Mouse (Mus musculus): ENCODE results near the gene Kiss1r.
A peak's percentile ranks its signal among the peaks of the same experiment; 100 is the strongest.
"Not testable (repeated sequence)": the region's sequence is repeated elsewhere in the genome, so short reads cannot be mapped to it uniquely, and the experiment has no call there.

Kiss1r gene

GRCm38 (mm10) chr10:79916808-79917531 lies at the start of gene Kiss1r:
TSS of gene Kiss1r (plus strand) at chr10:79916971.
- DNase-seq, result peak; percentile 78 to 92

GRCm38 (mm10) chr10:79871845-79872244 lies 44.9 kb upstream of the Kiss1r start:
- DNase-seq, result no peak

DNA sequence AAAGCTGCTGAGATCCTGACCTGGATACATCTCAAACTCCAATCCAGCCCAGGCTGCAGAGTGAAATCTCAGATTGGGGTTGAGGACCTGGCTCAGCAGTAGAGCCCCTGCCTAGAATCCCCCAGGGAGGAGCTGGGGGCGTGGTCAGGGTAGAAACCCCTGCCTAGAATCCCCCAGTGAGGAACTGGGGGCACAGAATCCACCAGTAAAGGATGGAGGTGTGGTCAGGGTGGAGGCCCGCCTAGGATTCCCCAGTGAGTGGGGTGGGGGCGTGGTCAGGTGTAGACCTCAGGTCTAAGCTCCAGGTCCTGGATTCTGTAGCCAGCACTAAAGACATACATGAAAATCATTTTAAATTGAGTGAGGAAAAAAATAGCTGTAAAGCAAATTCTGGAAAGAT lies 43.9 kb upstream of the Kiss1r start:
- DNase-seq, result no peak

DNA sequence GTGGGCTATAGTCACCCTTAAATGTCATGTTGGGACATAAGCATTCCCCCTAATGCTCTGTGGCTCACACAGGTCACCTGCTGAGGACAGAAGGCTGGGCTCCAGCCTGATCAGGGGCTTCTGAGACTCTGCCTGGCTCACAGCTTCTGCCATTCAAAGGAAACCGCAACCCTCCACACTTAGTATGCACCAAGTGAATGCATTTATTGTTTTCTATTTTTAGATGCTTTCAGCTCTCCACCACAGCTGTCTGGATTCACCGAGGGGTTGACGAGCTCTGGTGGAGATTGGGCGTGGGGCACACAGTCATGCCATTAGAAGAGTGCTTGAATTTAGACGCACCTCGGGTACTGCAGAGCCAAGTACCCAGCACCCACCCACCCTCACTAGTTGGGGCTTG lies 43.5 kb upstream of the Kiss1r start:
- DNase-seq, result no peak

GRCm38 (mm10) chr10:79873715-79874289 lies 43.0 kb upstream of the Kiss1r start:
- DNase-seq, result no peak

DNA sequence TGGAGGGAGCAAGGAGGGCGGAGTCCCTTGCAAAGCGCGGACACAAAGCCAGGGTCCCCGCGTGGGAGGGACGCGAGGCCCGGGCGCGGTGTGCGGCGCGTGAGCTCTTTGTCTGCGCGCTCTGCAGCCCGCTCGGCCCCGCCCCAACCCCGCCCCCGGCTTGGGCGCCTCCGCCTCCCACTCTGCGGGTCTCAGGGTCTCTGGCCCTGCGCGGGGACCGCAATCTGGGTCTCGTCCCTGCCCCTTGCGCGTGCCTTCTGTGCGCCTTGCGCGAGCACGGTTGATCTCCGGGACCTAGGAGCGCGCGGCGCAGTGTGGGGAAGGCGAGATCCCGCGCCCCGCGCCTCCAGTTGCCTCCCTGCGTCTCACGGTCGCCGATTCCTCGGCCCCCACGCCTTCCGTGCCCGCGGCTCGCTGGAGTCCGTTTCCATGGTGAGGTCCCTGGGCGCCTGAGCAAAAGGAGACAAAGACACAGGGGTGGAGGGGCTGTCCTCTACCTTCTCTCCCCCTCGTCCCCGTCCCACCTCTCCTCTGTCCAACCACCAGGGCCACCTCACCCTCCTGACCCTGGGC lies 42.4 kb upstream of the Kiss1r start, which contains the start of the genes Prtn3 and Plppr3:
Gene Prtn3 (plus strand): TSS at position 187 of the 573 bp plus-strand sequence.
Gene Plppr3 (minus strand): TSS at position 345 of the 573 bp plus-strand sequence.
- no peak for DNase-seq

- DNase-seq, result peak in 1 of 2 experiments; percentile 49
These were observed 39.6 kb upstream of the Kiss1r start for GRCm38 (mm10) chr10:79877174-79877573.

DNA sequence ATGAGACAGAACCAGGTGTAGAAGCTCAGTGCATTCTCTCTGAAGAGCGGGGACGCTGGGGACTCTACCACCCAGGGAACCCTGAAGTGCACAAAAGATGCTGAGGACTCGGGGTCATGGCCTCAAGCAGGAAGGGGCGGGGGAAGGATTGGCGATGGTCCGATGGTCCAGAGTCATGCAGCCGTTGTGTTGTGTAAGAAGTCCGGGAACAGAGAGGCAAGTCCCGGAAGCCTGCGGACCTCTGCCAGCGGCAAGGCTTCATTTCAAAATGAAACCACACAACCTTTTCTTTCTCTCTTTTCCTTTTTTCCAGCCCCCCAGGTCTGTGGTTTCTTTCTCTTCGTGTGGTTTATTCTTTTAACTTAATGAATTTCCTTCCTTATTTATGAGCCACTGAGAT lies 39.0 kb upstream of the Kiss1r start:
- no peak for DNase-seq

- DNase-seq, result no peak
These were observed 37.2 kb upstream of the Kiss1r start for GRCm38 (mm10) chr10:79879527-79879926.

DNA sequence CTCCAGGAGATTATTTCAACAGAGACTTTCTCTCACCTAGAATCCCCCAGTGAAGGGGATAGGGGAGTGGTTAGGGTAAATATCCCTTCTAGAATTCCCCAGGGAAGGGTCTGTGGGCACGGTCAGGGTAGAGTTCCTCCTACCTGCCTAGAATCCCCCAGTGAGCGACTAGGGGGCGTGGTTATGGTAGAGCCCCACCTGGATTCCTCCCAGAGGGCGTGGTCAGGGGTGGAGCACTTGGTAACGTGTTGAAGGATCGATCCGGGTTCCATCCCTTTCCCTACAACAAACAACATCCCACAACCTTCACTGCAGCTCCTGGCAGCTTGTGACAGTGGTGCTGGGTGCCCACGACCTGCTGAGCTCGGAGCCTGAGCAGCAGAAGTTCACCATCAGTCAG lies 36.0 kb upstream of the Kiss1r start:
- no peak for DNase-seq

- DNase-seq, result no peak
These were observed 34.8 kb upstream of the Kiss1r start for GRCm38 (mm10) chr10:79881981-79882380.

GRCm38 (mm10) chr10:79883297-79884084 lies 33.3 kb upstream of the Kiss1r start:
- peak; percentile 49 to 77 for DNase-seq

GRCm38 (mm10) chr10:79884446-79884845 lies 32.3 kb upstream of the Kiss1r start:
- no peak for DNase-seq

GRCm38 (mm10) chr10:79884938-79885337 lies 31.8 kb upstream of the Kiss1r start:
- DNase-seq, result not testable (repeated sequence)

- no peak for DNase-seq
These were observed 30.7 kb upstream of the Kiss1r start, which contains the start of gene Elane for GRCm38 (mm10) chr10:79886054-79886453. TSS of gene Elane (plus strand) at chr10:79886247.

DNA sequence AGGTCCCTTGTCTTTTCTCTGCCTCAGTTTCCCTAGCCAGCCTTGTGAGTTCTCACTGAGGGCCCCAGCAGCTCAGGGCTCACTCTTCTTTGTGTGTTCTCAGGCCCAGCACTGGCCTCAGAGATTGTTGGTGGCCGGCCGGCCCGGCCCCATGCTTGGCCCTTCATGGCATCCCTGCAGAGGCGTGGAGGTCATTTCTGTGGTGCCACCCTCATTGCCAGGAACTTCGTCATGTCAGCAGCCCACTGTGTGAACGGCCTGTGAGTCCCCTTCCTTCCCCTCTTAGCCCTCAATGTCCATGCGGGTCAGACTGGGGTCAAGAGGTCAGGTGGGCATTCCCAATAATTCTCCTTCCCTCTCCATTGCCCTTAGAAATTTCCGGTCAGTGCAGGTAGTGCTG lies 30.2 kb upstream of the Kiss1r start:
- DNase-seq, result no peak

DNA sequence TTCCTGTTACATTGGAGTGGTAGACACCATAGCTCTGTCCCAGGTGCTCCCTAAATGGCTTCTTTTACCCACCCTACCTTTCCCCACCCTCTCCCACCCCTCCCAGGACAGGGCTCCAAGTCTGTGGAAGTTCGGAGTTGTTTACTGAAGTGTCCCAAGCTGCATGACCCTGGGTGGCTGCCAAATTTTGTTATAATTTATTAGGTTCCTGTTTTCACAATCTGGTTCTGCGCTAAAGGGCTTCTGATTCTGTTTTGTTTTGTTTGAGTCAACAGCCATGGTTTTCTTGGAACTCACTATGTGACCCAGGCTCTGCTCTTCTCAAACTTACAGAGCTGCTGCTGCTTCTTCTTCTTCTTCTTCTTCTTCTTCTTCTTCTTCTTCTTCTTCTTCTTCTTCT lies 27.4 kb upstream of the Kiss1r start:
- DNase-seq, result no peak

- DNase-seq, result no peak
These were observed 26.1 kb upstream of the Kiss1r start, which contains the start of gene Cfd for GRCm38 (mm10) chr10:79890670-79891069. TSS of gene Cfd (plus strand) at chr10:79890853.

DNA sequence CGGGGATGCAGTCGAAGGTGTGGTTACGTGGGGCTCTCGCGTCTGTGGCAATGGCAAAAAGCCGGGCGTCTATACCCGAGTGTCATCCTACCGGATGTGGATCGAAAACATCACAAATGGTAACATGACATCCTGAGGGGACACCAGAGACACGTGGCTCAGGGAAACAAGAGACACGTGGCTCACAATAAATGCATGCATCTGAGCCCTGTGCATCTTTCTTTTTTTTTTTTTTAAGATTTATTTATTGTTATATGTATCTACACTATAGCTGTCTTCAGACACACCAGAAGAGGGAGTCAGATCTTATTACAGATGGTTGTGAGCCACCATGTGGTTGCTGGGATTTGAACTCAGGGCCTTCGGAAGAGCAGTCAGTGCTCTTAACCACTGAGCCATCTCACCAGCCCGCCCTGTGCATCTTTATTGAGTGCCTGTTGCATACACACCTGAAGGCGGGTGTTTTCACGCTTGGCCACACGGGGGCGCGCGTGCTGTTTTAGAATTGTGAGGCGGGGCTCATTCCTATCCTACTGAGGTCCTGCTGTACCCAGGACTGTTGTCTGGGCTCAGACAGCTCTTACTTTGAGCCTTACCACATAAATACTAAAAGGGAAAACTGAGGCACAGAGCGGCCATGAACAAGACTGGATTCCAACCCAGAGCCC lies 24.2 kb upstream of the Kiss1r start:
- DNase-seq, result peak; percentile 64 to 79

GRCm38 (mm10) chr10:79896306-79896705 lies 20.5 kb upstream of the Kiss1r start:
- no peak for DNase-seq

GRCm38 (mm10) chr10:79896814-79897213 lies 20.0 kb upstream of the Kiss1r start:
- no peak for DNase-seq

Measured in spleen, adult 18-20 months (tissue).